Mouse (Mus musculus): ENCODE data around the gene Plekhd1. TPM values are rescaled to one million over a fixed set of nuclear protein-coding genes. Genes with fewer than 3 reads are reported as not detected.

Gene Plekhd1
- total RNA-seq, 2 experiments from 2014 or later = not detected

GRCm38 (mm10) chr12:80757751-80758558, 65.6 kb downstream of the Plekhd1 start:
- DNase-seq = peak; percentile 68

DNA sequence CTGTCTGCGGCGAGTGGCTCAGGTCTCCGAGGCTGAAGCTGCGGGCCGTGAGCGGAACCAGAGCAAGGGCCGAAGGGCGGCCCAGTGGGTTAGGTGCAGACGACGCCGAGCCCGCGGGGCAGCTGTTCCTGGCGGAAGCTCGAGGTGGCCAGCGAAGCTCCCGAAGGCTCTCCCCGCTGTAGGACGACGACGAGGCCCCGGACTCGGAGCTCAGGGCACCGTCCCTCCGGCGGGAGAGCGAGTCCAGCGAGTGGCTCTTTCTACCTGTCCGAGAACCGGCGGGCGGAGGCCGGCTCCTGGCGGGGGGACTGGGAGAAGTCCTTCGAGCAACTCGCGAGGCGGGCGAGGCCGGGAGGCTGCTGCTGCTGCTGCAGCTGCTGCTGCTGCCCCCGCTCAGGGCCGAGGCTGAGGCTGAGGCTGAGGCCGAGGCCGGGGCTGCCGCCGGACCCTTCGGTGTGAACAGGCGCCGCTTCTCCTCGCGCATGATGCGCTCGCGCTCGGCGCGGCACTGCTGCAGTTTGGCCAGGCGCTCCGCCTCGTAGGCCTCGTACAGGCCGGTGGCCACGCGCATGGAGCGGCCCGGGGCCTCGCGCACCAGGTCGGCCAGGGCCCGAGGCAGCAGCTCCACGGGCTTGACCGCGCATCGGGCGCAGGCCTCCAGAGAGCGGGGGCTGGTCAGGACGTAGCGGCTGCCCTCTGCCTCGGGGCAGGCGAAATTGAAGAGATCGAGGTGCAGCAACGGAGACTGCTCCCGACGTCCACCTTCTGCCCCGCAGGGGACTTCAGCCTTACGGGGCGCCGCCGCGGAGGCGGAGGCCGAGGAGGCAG, 66.4 kb downstream of the Plekhd1 start:
- DNase-seq = peak; percentile 21

DNA sequence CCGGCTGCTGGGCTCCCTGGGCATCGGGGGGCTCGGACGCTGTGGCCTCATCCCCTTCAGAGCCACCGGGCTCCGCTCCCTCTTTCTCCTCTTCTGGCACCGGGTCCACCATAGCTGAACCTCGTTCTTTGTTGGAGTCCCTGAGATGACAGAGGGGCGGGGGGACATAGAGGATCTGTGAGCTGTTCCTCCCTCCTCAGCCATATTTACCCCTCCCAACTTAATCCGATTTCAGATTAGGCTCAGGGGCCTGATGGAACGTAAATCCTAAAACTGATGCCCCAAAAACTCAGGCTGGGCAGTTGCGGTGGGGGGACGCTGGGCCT, 67.0 kb downstream of the Plekhd1 start:
- no peak for DNase-seq

DNA sequence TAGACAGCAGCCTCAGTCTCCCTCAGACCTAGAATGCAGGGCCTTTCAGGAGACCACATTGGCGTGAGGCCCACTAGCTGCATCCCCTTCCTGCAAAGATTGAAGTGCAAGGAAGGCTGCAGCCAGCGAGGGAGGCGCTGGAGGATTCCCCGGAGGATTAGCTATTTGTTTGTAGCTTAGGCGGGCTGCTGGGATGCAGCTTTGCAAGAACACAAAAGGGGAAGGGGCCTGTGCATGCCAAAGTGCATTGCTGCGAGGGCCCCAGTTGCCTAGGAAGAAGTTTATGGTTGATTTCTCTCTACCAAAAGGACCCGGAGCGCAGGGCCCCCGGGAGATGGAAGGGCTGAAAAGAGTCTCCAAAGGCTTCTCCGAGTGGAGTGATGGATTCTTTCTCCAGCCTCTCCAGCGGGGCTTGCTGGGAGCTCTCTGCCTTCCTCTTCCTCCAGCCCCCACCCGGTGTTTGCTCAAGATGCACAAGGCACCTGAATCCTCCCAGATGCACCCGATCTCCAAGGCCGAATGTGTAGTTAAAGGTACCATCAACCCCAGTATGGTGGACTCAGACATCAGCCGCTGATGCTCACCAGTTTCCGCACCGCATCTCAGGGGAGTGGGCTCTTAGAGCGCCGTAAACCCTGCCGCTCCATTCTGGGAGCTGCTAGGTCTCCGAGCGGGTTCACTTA, 67.5 kb downstream of the Plekhd1 start:
- DNase-seq = no peak

- peak; percentile 14 for DNase-seq
Measured at GRCm38 (mm10) chr12:80760396-80760801, 68.0 kb downstream of the Plekhd1 start, which contains the start of gene Ccdc177. TSS of gene Ccdc177 (minus strand) at chr12:80760687.

- DNase-seq = no peak
Measured at GRCm38 (mm10) chr12:80762982-80763381, 70.6 kb downstream of the Plekhd1 start.

GRCm38 (mm10) chr12:80764116-80764515, 71.7 kb downstream of the Plekhd1 start:
- no peak for DNase-seq

DNA sequence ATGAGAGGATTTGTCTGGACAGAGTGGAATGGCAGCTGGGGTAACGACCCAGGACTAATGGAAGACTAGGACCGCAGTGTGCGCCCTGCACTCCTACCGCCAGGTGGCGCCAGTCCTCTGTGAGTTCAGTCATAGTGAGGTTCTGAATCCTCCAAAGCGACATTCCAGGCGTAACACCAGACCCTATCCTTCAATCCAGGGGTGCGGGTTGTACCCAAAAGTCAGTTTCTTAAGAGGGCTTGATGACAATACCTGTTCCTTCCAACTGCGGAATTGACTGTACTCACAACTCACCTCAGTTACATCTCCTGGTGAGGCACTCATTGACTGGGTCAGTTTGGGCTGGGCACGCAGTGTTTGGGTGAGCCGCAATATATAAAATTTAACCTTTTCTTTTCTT, 77.3 kb downstream of the Plekhd1 start:
- peak; percentile 38 for DNase-seq

Other genes with a start within 250 kb of the Plekhd1 start
- 10 to 100 TPM; 34.1 to 39.5 TPM for gene Exd2, start 229.5 kb upstream of the Plekhd1 start, total RNA-seq (2021)
- gene Galnt16, start 174.3 kb upstream of the Plekhd1 start, total RNA-seq (2021) = 1 to 10 TPM; 3.9 to 6.0 TPM
- 1 to 10 TPM; 7.6 to 8.5 TPM for gene Slc39a9, start 48.7 kb upstream of the Plekhd1 start, total RNA-seq (2021)
- gene Erh, start 48.2 kb upstream of the Plekhd1 start, total RNA-seq (2021) = 10 to 100 TPM; 15.3 to 20.4 TPM
- not detected for gene Ccdc177, start 68.1 kb downstream of the Plekhd1 start, total RNA-seq (2021)
- gene Susd6, start 97.9 kb downstream of the Plekhd1 start, total RNA-seq (2021) = 10 to 100 TPM; 26.7 to 28.1 TPM